Mouse (Mus musculus) hindbrain, embryonic 16.5 days (tissue): ENCODE results near the gene Plekha5. TPM values are rescaled to one million over a fixed set of nuclear protein-coding genes. Genes with fewer than 3 reads are reported as not detected.
"Not testable (repeated sequence)": the region's sequence is repeated elsewhere in the genome, so short reads cannot be mapped to it uniquely, and the experiment has no call there.

Experiments used
- ATAC-seq: fragments of 200-750 bp; cut with Nextera tagmentation; 2 replicates; pipeline ENCODE4 v1.8.0; 2017; ENCODE audit warnings: moderate TSS enrichment, moderate library complexity
- H3K27ac ChIP-seq: fragments of 300-500 bp; sonication (generic); 2 replicates; pipeline ENCODE4 v1.5.1; 2014; ENCODE audit warnings: low read depth, mild to moderate bottlenecking, control low read depth, low read length, moderate library complexity
- H3K27me3 ChIP-seq: fragments of 300-500 bp; sonication (generic); replicated peaks from 2 replicates; pipeline ENCODE4 v1.6.1; 2014; ENCODE audit warnings: low read length; ENCODE audit not compliant: control insufficient read depth, insufficient read depth
- H3K36me3 ChIP-seq: fragments of 300-500 bp; sonication (generic); 2 replicates; pipeline ENCODE4 v1.6.1; 2014; ENCODE audit warnings: mild to moderate bottlenecking, low read length, moderate library complexity, mixed read lengths; ENCODE audit not compliant: control insufficient read depth, insufficient read depth
- H3K4me1 ChIP-seq: fragments of 300-500 bp; sonication (generic); 2 replicates; pipeline ENCODE4 v1.6.1; 2014; ENCODE audit warnings: low read depth, low read length; ENCODE audit not compliant: control insufficient read depth, insufficient read depth
- H3K4me2 ChIP-seq: fragments of 300-500 bp; sonication (generic); 2 replicates; pipeline ENCODE4 v1.6.1; 2014; ENCODE audit warnings: mild to moderate bottlenecking, low read length, control low read depth, moderate library complexity
- H3K4me3 ChIP-seq: fragments of 300-500 bp; sonication (generic); 2 replicates; pipeline ENCODE4 v1.5.1; 2014; ENCODE audit warnings: mild to moderate bottlenecking, low read length, control low read depth, moderate library complexity
- H3K9ac ChIP-seq: fragments of 300-500 bp; sonication (generic); 2 replicates; pipeline ENCODE4 v1.6.1; 2014; ENCODE audit warnings: low read depth, mild to moderate bottlenecking, control low read depth, low read length, moderate library complexity
- H3K9me3 ChIP-seq: fragments of 300-500 bp; sonication (generic); 2 replicates; pipeline ENCODE4 v1.6.1; 2014; ENCODE audit warnings: mild to moderate bottlenecking, low read length, moderate library complexity; ENCODE audit not compliant: control insufficient read depth
- WGBS: fragments of 180-500 bp; shearing (Covaris S2); extraction: QIAGEN DNeasy Blood & Tissue Kit; methylation state at CpG from one replicate; pipeline ENCODE4 v1.1.7; 2014; 5-methylcytosine and 5-hydroxymethylcytosine counted together
- polyA plus RNA-seq: library from polyadenylated mRNA; unstranded; fragments of >200 nt; fragmentation: Nextera tagmentation; extraction: Ambion mirVana; gene quantifications from 2 replicates; pipeline ENCODE4 v1.2.1, GENCODE M21; 2015

The Plekha5 gene
- polyA plus RNA-seq, 1 experiment from 2014 or later: 31.2 TPM

DNA sequence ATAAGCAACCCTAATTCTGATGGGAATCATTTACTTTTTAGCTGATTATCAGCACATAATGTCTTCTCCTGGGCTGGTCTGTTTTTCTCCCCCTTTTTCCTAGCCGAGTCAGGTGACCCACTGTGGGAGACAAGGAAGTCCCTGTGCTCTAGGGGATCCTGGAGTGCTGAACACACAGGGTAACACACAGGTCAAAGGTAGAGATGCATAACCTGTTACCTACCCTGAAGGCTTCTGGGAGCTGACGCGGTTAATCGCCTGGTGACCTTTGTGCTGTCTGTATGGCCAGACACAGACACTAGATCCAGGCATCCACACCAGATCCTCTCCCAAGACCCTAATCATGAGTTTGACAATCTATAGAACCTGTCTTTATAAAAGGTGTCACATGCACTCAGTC lies 177.3 kb downstream of the Plekha5 start:
- H3K4me1 ChIP-seq: peaks cover 6% of the 10 kb centered on the region
- H3K4me3 ChIP-seq: no peak overlapping the region
- no peak overlapping the region for H3K27ac ChIP-seq
- no peak overlapping the region for H3K4me2 ChIP-seq
- H3K27me3 ChIP-seq: no peaks in the 10 kb centered on the region
- no peak overlapping the region for H3K9ac ChIP-seq
- WGBS: 88% methylated on average over 4 of the region's 4 CpGs
- ATAC-seq: no peak
- no peaks in the 10 kb centered on the region for H3K9me3 ChIP-seq
- peaks cover 2% of the 10 kb centered on the region; the same call in 1 of the 2 replicates for H3K36me3 ChIP-seq

DNA sequence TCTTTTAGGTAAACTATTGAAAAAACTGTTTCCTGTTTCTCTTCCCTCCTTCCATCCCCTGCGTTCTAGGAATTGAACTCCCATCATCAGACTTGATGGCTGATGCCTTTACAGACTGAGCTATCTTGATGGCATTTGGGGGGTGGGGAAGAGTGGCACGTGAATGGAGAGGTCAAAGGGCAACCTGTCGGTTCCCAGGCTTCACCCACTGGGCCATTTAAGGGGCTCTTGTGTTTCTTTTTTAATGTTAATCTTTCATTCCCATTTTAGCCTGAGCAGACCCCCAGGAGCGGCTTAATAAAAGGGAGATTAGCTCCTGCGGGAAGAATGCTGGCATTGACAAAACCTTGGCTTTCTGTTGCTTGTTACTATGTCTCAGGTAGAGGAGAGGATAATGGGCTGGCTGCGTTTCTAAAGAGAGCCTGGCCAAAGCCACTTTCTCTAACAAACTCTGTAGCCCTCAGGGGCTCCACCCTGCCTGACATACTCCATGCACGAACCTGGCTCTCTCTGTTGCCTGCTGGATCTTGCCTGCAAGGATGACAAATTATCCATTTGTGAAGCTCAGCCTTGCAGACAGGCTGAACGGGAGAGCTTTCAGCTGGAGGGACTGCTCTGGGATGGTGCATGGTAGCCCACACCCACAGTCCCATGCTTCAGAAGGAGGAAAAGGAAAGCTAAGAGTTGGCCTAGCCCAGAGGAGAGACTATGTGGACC lies 179.5 kb downstream of the Plekha5 start:
- H3K4me3 ChIP-seq: no peak overlapping the region
- H3K9ac ChIP-seq: no peak overlapping the region; the same call in 1 of the 2 replicates
- H3K27ac ChIP-seq: peak overlapping the region; percentile 59; the same call in 1 of the 2 replicates
- no peaks in the 10 kb centered on the region for H3K27me3 ChIP-seq
- 8% methylated on average over 8 of the region's 8 CpGs for WGBS
- H3K36me3 ChIP-seq: no peaks in the 10 kb centered on the region
- peak; percentile 41 for ATAC-seq
- H3K9me3 ChIP-seq: no peaks in the 10 kb centered on the region
- no peak overlapping the region for H3K4me2 ChIP-seq
- peaks cover 6% of the 10 kb centered on the region for H3K4me1 ChIP-seq

DNA sequence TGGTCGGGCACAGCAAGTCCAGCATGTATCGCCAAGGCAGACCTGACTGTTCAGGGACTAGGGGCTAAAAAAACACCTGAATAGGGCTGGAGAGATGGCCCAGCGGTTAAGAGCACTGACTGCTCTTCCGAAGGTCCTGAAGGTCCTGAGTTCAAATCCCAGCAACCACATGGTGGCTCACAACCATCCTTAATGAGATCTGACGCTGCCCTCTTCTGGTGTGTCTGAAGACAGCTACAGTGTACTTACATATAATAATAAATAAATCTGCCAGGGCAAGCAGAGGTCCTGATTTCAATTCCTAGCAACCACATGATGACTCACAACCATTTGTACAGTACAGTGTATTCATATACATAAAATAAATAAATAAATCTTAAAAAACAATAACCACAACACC lies 181.3 kb downstream of the Plekha5 start:
- H3K4me3 ChIP-seq, H3K9ac ChIP-seq, ATAC-seq, H3K27me3 ChIP-seq, H3K4me2 ChIP-seq, H3K9me3 ChIP-seq, H3K27ac ChIP-seq, H3K4me1 ChIP-seq, H3K36me3 ChIP-seq: not testable (repeated sequence)
- WGBS: 84% methylated on average over 5 of the region's 5 CpGs

DNA sequence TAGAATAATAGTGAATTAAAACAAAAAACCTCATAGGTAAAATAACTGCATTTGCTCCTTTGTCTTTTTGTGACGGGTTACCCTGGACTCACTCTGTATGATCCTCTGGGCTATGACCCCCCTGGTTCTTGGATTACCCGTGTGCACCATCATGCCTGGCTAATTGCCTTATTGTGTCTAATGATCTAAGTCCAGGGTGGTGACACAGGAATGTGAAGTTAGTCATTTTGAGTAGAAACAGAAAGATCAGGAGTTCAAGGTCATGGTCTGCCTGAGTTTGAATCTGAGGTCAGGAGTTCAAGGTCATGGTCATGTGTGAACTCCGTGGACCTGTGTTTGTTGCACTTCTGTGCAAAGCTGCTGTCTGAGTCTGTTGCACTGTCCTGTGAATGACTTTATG lies 181.9 kb downstream of the Plekha5 start:
- no peak for ATAC-seq
- no peaks in the 10 kb centered on the region for H3K27me3 ChIP-seq
- WGBS: 64% methylated on average over 3 of the region's 3 CpGs

DNA sequence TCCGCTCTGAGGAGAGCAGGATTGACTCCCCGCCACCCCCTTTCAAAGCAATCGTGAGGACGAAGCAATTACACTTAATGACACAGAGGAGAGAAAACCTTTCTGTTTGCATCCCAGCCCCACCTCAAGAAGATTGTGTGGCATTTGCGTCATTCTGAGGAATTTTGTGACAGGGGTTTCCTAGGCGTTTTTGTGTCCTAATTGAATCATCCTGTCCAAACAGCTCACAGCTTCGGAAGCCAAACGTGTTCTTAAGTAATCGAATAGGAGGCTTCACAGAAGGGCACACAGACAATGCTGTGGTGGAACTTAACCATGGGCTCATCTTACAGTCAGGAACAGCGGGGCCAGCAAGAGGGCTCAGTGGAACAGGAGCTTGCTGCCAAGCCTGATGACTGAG lies 182.7 kb downstream of the Plekha5 start:
- Histone ChIP-seq H3K9ac (no peak overlapping the region), H3K27me3 (no peaks in the 10 kb centered on the region), H3K4me2 (no peak overlapping the region), H3K27ac (no peak overlapping the region), H3K36me3 (no peaks in the 10 kb centered on the region), H3K4me3 (no peak overlapping the region), H3K9me3 (no peaks in the 10 kb centered on the region), H3K4me1 (peaks cover 6% of the 10 kb centered on the region)
- 73% methylated on average over 10 of the region's 10 CpGs for WGBS
- no peak for ATAC-seq

More for the DNA sequence above, 181.9 kb downstream of the Plekha5 start:
- no peak overlapping the region for H3K4me3 ChIP-seq
- H3K9ac ChIP-seq: no peak overlapping the region
- no peaks in the 10 kb centered on the region for H3K9me3 ChIP-seq
- peaks cover 6% of the 10 kb centered on the region for H3K4me1 ChIP-seq
- H3K27ac ChIP-seq: no peak overlapping the region
- no peaks in the 10 kb centered on the region for H3K36me3 ChIP-seq
- no peak overlapping the region for H3K4me2 ChIP-seq

DNA sequence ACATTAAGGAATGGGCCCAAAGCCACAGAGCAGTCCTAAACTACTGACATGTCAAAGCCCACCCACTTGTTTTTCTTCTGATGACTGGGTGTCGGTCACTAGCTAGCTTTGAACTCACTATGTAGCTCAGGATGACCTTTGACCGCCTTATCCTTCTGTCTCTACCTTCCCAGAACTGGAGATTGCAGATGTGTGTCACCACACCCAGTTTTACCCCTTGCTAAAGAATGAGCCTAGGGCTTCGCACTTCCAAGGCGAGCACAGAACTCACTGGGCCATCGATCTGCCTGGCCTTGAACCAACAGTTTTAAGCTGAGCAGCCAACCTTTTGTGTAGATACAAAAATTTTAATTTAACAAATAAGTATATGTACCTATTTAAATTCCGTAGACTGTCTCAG lies 184.8 kb downstream of the Plekha5 start:
- 90% methylated on average over 6 of the region's 6 CpGs for WGBS
- Histone ChIP-seq H3K27ac (no peak overlapping the region), H3K27me3 (no peaks in the 10 kb centered on the region), H3K4me1 (peaks cover under 1% of the 10 kb centered on the region), H3K9me3 (no peaks in the 10 kb centered on the region), H3K36me3 (no peaks in the 10 kb centered on the region), H3K4me3 (no peak overlapping the region), H3K4me2 (no peak overlapping the region), H3K9ac (no peak overlapping the region)
- no peak for ATAC-seq

DNA sequence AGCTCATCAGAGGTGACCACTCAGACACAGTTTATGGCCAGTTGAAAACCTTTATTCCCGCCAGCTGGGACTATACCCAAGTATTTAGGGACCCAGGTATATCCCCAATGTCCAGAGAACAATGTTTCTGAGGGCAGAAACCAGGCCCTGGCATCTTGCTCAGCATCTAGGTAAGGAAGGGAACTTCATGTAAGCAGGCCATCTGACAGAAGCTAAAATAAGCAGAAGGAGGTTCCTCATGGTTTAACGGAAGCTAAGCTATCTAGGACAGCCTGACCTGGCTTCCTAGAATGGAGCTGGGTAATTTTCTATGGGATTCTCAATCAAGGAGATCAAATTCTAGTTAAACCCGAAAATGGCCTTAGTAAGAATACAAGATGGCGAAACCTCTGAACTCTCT lies 185.7 kb downstream of the Plekha5 start:
- Histone ChIP-seq H3K9ac (no peak overlapping the region), H3K27me3 (no peaks in the 10 kb centered on the region), H3K9me3 (no peaks in the 10 kb centered on the region), H3K36me3 (no peaks in the 10 kb centered on the region), H3K4me1 (no peaks in the 10 kb centered on the region), H3K27ac (no peak overlapping the region), H3K4me3 (no peak overlapping the region), H3K4me2 (no peak overlapping the region)
- WGBS: 91% methylated on average over 4 of the region's 4 CpGs
- ATAC-seq: no peak

DNA sequence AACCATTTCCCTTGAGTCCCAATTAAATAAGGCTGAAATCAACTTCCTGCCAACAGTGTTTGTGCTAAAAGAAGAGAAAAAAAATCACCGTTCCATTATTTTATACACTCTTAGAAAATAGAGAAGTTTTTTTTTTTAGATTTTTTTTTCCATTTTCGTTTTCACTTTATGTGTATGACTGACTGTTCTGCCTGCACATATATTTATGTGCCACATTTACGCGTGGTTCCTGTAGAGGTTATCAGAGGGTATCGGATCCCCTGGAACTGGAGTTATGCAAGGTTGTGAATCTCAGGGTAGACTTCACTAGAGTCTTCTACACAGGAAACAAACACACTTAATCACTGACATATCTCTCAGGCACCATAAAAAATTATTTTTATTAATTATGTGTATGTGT lies 186.3 kb downstream of the Plekha5 start:
- no peak overlapping the region for H3K27ac ChIP-seq
- no peaks in the 10 kb centered on the region for H3K27me3 ChIP-seq
- no peak overlapping the region for H3K4me2 ChIP-seq
- no peak overlapping the region for H3K9ac ChIP-seq
- H3K36me3 ChIP-seq: no peaks in the 10 kb centered on the region
- H3K4me1 ChIP-seq: no peaks in the 10 kb centered on the region
- ATAC-seq: no peak
- H3K4me3 ChIP-seq: no peak overlapping the region
- no peaks in the 10 kb centered on the region for H3K9me3 ChIP-seq
- WGBS: 92% methylated on average over 5 of the region's 5 CpGs

DNA sequence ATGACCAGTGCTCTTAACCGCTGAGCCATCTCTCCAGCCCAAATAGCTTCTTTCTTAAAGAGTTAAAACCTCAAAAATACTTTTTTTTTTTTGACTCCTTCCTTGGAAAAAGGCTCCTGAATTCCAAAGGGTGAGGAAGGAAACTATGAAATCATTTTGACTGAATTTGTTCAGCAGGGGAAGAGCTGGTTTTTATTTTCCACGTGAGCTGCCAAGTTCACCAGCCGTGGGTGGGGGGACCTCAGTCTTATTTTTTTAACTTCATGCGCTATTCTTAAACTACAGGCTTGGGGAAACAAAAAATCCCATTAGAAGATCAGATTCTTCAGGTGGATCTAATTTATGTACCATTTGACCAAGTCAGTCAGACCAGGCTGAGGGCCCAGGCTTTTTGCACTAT lies 187.4 kb downstream of the Plekha5 start:
- Histone ChIP-seq H3K4me1 (no peaks in the 10 kb centered on the region), H3K4me3 (no peak overlapping the region), H3K27ac (no peak overlapping the region), H3K9ac (no peak overlapping the region), H3K36me3 (no peaks in the 10 kb centered on the region), H3K4me2 (no peak overlapping the region), H3K9me3 (no peaks in the 10 kb centered on the region), H3K27me3 (no peaks in the 10 kb centered on the region)
- WGBS: 86% methylated on average over 4 of the region's 4 CpGs
- no peak for ATAC-seq
